Mouse (Mus musculus): ENCODE data around the gene Slc28a2. TPM values are rescaled to one million over a fixed set of nuclear protein-coding genes. Genes with fewer than 3 reads are reported as not detected.

Gene Slc28a2
- 0.06 TPM in 1 of 2 replicates, not detected in the other for polyA plus RNA-seq (2021; fragmentation: Nextera tagmentation)
- long read RNA-seq, experiment 1, result 0 reads
- long read RNA-seq, experiment 2, result 0 reads

GRCm38 (mm10) chr2:122426200-122426599 lies at the start of gene Slc28a2:
Slc28a2 (plus strand) TSS chr2:122426477.

GRCm38 (mm10) chr2:122484641-122485040 lies 58.4 kb downstream of the Slc28a2 start, which contains the start of gene Gm14085:
Gm14085 (plus strand) TSS chr2:122484941.

Other genes with a start within 250 kb of the Slc28a2 start
- gene Patl2, start 240.3 kb upstream of the Slc28a2 start, polyA plus RNA-seq (2021; fragmentation: Nextera tagmentation), result not detected in 2 replicates
- not detected in 2 replicates for gene Terb2, start 240.2 kb upstream of the Slc28a2 start, polyA plus RNA-seq (2021; fragmentation: Nextera tagmentation)
- gene Sord, start 191.7 kb upstream of the Slc28a2 start, polyA plus RNA-seq (2021; fragmentation: Nextera tagmentation), result 15.1 and 17.6 TPM in 2 replicates
- gene Duox2, start 128.0 kb upstream of the Slc28a2 start, polyA plus RNA-seq (2021; fragmentation: Nextera tagmentation), result 0.11 and 0.13 TPM in 2 replicates
- not detected in 2 replicates for gene Duoxa2, start 127.6 kb upstream of the Slc28a2 start, polyA plus RNA-seq (2021; fragmentation: Nextera tagmentation)
- 0.14 and 0.20 TPM in 2 replicates for gene Duoxa1, start 112.7 kb upstream of the Slc28a2 start, polyA plus RNA-seq (2021; fragmentation: Nextera tagmentation)
- not detected in 2 replicates for gene Duox1, start 110.8 kb upstream of the Slc28a2 start, polyA plus RNA-seq (2021; fragmentation: Nextera tagmentation)
- gene Shf, start 57.3 kb upstream of the Slc28a2 start, polyA plus RNA-seq (2021; fragmentation: Nextera tagmentation), result 3.4 and 3.9 TPM in 2 replicates
- gene Gm14085, start 58.5 kb downstream of the Slc28a2 start, polyA plus RNA-seq (2021; fragmentation: Nextera tagmentation), result not detected in 2 replicates
- gene Gatm, start 184.8 kb downstream of the Slc28a2 start, polyA plus RNA-seq (2021; fragmentation: Nextera tagmentation), result 187 and 197 TPM in 2 replicates
- 1.1 and 1.5 TPM in 2 replicates for gene AA467197, start 210.5 kb downstream of the Slc28a2 start, polyA plus RNA-seq (2021; fragmentation: Nextera tagmentation)